Mouse (Mus musculus): ENCODE results near the gene Hecw2. TPM values are rescaled to one million over a fixed set of nuclear protein-coding genes. Genes with fewer than 3 reads are reported as not detected.

The Hecw2 gene
- total RNA-seq, 2 experiments from 2014 or later: not detected

DNA sequence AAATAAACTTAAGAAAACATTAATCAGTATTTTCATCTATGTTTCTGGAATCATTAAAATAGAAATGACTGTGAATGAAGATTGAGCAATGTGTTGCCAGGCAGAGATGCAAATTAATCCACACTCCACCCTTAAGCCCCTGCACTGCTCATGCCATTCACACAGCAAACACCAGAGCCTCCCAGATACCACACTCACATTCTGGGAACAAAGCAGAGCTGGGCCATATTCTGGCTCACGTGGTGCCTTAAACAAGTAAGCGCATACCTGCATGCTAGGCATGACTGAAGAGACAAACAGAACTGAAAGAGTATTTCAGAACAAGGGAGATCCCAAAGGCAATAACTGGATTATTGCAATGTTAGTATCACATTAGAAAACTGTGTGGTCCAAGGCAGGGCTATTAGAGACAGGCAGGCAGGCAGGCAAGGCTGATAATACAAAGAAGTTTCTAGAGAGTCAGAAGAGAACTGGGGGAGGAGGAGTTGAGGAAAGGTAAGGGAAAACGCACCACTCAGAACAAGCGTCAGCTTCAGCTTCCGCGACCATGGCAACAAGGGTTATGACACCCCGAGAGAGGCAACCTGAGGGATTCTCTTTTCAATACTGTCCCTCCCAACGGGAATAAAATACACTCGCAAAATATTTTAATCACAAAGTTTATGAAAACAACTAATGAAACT, 75.2 kb downstream of the Hecw2 start:
- ATAC-seq (replicated peaks; ENCODE audit: low FRiP score, low TSS enrichment, poor library complexity, severe bottlenecking): no peak

DNA sequence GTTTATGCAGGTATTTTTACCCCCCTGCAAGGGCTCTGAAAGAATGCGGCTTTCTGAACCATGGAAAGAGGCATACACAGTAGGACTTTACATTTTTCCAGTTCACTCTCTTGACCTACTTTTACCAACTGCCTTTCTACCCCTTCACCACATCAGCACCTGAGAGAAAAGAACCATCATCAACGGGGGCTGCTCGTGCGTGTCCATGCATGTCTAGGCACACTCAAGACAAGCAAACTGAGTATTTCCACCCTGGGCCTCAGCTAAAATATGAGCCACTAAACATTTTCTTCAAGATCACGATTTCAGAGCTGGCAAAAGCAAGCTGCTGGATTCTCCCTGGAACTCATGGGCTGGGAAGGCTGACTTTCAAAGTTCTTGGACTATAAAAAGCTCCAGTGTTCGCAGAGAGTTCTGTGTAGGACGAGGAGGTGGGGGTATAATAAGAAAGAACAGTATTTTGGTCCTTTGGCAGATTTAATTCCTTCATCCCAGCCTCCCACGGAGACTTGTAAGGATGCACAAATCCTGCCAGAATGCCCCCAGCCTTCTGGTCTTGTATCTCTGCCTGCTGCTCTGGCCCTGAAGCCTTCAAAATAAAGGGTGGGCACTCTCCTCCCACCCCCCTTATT, 76.5 kb downstream of the Hecw2 start:
- no peak for ATAC-seq (replicated peaks; ENCODE audit: low FRiP score, low TSS enrichment, poor library complexity, severe bottlenecking)

DNA sequence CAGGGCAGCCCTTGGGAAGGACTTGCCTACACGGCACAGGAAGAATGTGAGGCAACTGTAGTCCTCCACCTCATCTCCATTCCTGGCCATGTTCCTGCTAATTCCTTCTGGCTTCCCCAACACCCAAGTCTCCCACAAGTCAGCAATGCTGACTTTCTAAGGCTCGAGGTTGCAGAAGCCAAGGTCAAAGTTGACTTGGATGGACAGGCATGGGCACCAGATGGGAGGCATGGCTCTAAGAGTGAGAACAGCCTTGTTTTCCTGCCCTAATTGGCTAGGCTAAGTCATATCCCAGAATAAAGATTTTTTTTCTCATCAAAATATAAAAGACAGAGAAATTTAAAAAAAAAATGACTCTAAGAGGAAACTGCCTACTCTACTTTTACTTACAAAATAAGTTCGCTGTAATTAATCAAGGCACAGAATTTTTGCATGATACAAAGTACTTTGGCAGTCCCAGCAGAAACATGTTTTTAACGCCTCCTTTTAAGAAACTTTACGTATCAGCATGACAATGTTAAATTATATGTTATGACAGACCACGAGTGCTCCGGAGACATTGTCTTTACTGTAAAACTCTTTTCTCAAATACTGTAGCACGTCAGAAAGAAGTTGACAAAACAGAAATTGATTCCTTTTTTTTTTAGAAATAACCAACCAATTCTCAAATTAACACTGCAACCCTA, 83.9 kb downstream of the Hecw2 start:
- no peak for ATAC-seq (replicated peaks; ENCODE audit: low FRiP score, low TSS enrichment, poor library complexity, severe bottlenecking)

DNA sequence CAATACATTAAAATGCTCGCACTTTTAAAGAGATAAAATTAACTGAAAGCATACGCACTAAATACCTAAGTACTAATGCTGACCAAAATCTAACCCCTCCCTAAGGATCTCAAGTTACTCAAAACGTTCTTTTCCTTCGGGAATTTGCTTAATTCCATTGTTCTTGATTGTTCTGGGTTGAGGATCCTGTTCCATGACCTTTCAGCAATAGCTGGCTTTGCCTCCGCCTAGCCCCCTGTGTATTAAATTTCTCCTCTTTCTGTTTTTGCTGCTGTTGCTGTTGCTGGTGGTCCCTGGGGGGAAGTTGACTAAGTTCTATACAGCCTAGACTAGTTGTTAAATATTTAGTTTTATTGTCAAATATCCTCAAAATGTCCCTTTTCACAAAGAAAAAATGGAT, 85.7 kb downstream of the Hecw2 start:
- ATAC-seq (replicated peaks; ENCODE audit: low FRiP score, low TSS enrichment, poor library complexity, severe bottlenecking): no peak

DNA sequence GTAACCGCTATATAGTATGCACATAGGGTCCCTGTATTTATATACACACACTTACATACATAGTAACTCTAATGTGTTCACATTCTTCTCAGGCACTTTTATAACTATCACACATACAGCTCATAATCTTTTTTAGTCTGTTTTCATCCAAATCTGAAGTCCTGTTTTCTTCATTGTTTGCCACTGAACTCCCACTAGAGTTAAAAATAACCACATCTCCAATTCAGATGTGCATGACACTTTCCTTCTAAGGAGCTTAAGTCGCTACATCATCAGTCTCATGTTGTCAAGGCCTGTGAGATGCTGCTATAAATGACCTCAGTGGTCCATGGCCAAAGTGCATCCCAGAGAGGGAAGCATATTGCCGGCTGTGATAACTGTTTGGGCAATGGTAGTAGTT, 88.2 kb downstream of the Hecw2 start:
- no peak for ATAC-seq (replicated peaks; ENCODE audit: low FRiP score, low TSS enrichment, poor library complexity, severe bottlenecking)

DNA sequence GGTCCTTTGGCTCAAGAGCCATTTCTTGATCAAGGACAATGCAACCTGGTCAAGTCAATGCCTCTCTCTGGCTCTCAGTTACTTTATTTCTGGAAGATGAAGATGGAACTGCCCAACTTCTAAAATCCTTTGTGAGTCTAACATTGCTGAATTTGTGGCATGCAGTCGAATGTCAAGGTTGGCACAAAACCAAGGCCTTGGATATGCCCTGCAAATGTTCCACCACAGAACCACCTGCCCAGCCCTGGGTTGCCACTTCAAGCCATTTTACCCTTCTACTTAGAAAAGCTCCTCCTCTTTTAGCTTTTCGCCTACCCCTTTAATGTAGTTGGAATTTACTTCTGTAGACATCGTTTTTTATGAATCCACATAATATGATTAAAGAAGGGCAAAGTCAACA, 115.3 kb downstream of the Hecw2 start:
- no peak for ATAC-seq (replicated peaks; ENCODE audit: low FRiP score, low TSS enrichment, poor library complexity, severe bottlenecking)

DNA sequence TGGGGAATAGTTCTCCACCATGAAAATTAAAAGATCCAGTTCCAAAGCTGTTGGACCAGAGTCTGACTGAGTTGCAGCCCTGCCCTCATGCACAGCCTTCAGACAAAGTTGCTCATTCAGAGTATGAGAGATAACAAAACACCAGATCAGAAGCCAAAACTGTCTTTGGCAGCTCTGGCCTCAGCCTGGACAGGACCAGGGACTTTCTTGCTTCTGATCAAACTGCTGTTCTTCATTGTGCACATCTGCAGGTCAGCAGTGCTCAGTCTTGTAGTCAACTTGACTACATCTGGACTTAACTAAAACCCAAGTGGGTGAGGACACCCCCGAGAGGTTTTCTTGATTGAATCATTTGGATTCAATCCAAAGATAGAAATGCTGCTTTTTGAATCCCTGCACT, 120.5 kb downstream of the Hecw2 start:
- ATAC-seq (replicated peaks; ENCODE audit: low FRiP score, low TSS enrichment, poor library complexity, severe bottlenecking): no peak

DNA sequence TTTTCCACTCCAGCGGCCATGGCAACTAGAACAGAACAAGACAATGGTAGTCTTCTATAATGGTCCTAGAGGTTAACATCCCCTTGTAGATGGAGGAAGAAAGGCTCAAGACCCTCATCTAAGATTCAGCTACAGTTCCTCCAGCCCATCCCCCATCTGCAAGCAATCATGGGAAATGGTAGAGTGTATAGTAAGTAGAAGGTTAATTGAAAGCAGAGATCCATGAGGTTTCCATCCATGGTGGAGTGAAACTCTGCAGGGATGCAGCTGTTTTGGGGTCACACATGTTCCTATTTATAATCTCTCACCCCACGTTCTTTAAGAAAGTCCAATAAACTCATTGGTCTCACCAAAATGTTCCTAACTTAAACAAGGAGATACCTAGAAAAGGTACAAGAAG, 124.8 kb downstream of the Hecw2 start:
- no peak for ATAC-seq (replicated peaks; ENCODE audit: low FRiP score, low TSS enrichment, poor library complexity, severe bottlenecking)

DNA sequence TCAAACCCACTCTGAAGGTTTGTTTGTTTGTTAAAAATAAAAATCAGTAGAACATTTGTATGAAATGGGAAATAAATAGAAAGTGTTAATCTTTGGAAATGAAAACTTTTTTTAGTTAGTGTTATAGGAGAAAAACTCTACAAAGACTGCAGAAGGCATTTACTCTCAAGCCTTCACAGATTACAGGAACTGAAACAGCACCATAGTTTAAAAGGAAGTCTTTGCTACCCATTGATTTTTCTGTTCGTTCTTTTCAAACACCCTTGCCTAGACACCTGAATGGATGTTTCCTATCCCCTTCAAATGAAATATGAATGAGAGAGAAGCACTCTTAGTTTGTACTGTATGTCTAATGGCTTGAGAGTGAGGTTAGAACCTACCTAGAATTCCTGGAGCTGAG, 126.7 kb downstream of the Hecw2 start:
- ATAC-seq (replicated peaks; ENCODE audit: low FRiP score, low TSS enrichment, poor library complexity, severe bottlenecking): no peak

DNA sequence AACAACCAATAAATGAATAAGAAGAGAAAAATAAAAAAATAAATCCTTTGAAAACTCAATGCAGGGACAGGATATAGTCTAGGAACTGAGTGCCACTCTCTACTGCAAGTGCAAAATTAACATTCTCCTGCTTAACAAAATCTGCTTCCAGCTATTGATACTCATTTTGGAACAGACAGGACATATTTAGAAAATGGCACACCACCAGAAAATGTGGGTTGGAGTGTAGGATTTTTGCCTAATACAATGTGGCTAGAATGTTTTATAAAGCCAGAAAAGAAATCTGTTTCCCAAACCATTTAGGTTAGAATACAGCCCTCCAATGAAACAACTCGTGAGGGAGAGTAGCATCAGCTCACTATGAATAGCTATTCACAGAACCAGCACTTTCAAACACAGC, 129.5 kb downstream of the Hecw2 start:
- ATAC-seq (replicated peaks; ENCODE audit: low FRiP score, low TSS enrichment, poor library complexity, severe bottlenecking): no peak

DNA sequence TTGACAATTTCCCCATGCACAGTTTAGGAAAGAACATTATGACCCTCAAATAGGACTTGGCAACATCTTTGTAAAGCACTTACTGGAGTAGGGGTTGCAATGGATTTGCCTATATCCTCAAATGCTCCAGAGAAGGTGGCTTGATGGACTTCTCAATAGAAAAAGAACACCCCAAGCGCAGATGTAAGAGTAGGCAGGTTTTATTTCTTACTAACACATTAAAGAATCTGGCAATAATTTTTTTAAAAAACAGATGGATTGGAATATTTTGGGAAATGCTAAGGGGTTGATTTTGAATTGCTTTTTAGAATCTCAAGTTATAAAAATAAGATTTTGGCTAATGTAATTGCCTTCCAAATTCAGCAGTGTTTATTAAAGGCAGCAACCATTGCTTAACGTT, 133.9 kb downstream of the Hecw2 start:
- ATAC-seq (replicated peaks; ENCODE audit: low FRiP score, low TSS enrichment, poor library complexity, severe bottlenecking): no peak

DNA sequence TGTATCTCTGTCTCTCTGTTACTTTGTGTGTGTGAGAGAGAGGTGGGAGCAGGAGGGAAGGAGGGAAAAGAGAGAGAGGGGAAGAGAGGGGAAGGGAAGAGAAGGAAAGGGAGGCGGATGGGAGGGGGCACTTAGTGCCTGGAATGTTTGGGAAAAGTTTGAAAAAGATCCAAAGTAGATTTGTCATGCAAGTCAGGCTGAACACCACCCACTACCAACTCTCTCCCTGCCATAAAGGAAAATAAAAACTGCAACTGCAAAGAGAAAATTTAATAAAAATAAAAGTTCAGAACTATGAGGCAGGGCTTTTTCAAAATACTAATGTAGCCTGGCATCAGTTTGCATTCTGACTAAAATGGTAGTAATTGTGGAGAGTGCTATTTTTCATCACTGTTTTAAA, 135.2 kb downstream of the Hecw2 start:
- no peak for ATAC-seq (replicated peaks; ENCODE audit: low FRiP score, low TSS enrichment, poor library complexity, severe bottlenecking)

DNA sequence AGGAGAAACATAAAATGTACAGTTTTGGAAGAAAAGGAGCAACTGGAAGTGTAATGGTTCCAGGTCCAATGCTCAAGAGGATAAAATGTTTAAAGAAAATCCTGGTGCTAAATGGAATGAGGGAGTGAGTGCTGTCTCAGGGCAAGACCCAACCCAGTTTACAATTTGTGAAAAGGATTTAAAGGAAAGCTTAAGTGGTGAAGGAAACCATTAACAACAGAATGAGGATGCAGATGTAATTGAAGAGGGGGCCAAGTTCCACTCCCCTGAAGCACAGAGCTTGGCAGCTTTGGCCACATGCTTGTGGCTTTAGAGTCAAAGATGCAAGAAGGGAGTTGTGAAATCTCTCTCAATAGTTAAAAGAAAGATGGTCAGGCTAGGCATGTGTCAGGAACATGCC, 142.2 kb downstream of the Hecw2 start:
- no peak for ATAC-seq (replicated peaks; ENCODE audit: low FRiP score, low TSS enrichment, poor library complexity, severe bottlenecking)

DNA sequence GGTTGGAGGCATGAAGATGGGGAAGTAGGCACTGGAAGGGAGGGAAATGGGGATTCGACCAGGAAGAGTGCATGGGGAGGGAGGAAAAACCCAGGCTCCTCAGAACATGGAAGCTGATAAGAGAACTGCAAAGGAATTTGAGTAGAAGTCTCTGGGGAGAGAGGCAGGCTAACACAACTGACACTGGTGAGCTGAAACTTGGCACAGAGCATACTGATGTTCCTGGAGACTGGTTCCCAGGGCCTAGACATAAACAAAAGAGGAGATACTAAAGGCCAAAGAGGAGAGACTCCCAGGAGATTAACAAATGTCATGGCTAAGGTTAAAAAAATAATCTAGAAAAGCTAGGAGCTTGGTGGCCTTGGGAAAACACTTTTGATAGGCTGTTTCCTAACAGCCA, 148.0 kb downstream of the Hecw2 start:
- ATAC-seq (replicated peaks; ENCODE audit: low FRiP score, low TSS enrichment, poor library complexity, severe bottlenecking): no peak

DNA sequence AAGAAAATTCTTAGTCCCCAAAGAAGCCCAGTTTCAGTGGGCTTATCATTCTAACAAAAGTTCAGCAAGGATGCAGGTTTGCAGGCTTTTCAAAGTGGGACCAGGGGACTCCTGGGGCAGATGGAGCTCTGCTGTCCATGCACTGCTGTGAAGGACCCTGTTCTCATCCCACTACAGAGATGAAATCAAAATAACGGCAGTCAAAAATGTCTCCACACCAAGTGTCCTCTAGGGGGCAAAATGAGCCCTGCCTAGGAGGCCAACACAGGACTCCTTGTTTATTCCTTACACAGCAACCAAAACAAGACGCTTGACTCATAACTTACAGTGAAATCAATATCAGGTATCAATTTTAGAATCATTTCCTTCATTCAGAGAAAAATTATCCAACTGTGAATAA, 155.9 kb downstream of the Hecw2 start:
- ATAC-seq (replicated peaks; ENCODE audit: low FRiP score, low TSS enrichment, poor library complexity, severe bottlenecking): 0 out of 2 replicates have a peak, but pooled peaks have one; percentile 34

DNA sequence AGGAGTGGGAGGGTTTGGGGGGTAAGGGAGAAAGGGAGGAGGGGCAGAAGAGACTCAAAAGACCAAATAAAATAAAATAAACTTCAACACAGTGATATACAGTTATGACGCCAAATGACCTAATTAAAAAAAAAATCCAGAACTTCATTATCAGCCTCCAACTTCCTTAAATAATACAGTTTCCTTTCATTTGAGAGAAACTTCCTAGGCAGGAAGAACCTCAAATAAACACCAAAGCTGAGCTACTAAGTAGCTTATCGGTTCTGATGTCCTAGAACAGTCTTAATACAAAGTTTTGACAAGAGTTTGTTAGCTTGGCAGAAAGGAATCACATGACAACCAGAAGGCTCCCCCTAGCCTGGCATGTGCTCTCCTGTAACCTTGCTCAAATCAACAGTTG, 177.3 kb downstream of the Hecw2 start:
- ATAC-seq (replicated peaks; ENCODE audit: low FRiP score, low TSS enrichment, poor library complexity, severe bottlenecking): no peak

DNA sequence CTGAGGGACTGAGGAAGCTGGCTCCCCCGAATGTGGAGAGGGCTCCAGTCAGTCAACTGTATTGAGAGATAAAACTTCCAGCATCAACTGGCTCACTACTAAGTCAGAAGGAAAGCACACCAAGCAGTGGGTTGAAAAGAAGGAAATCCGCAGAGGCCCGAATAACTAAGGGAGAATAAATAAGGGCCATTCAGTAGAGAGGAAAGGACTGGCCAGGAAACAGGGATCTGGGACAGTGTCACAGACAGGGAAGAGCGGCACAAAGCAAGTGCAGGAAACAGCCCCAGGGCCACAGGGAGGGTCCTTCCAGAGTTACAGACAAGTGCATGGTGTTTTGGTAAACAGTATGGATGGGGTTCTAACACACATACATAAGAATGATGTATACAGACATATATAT, 179.2 kb downstream of the Hecw2 start:
- no peak for ATAC-seq (replicated peaks; ENCODE audit: low FRiP score, low TSS enrichment, poor library complexity, severe bottlenecking)

DNA sequence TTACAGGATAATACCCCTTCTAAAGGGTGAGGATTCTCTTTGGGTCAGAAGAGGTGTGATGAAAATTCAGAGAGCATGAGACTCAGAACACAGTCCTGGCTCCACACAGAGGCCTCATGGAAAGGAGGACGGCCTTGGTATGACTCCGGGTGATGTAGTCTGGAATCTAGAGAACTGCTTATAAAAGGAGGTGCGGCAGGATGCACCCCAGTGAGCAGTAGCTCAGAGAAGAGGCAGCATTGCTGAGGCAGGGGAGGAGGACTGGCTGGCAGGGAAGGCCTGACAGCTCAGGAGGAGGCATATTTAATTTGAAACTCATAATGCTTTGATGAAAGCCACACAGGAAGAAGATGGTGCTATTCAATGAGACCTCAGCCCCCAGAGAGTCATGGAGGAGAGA, 182.6 kb downstream of the Hecw2 start:
- ATAC-seq (replicated peaks; ENCODE audit: low FRiP score, low TSS enrichment, poor library complexity, severe bottlenecking): no peak

DNA sequence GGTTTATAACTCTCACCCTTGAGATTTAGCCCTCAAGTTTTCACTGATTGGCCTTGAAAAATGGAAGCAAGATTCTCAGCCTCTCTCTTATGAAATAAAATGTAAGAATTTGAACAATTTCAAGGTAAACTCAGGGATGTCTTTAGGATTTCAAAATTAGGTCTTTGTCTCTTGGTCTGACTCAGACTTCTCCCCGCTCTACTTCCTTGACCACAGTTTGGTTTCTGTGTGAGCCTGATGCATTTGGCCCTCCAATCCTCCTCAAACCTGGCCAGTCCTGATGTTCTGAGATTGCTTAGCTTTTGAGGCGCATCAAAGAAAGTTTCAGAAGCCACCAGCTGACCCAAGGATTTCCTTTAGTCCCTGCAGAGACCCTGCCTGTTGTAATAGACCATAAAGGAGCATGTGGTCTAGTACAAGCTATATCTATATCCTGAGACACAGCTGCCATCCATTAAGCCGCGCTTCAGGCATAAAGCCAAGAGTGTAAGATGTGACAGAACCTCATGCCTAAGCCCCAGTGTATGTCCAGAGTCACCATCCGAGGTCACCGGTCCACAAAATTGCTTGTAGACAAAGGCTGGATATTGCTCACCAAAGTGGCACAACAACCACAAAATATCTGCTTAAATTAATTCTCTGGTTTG, 185.4 kb downstream of the Hecw2 start:
- no peak for ATAC-seq (replicated peaks; ENCODE audit: low FRiP score, low TSS enrichment, poor library complexity, severe bottlenecking)

DNA sequence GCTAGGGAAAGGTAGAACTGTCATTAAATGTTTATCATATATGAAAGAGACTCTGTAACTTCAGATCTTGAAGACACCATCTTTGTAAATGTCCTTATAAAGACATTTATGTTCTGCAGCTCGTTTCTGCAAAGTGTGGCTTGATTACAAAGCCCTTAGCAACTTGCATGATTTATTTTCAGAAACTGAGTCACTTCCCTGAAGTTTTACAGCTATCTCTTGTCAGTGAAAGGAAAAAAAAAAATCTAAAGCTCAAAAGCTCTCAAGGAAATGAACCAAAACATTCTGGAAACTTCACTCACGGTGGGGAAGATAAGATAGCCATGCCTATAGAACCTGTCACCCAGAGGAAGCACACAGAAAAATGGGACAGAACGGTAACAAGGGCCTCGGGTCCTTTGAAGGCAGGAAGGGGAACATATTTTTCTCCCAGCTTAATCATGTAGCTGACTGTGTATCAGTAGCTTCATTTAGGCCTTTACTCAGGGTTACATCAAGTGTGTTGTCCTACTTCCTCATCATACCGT, 189.0 kb downstream of the Hecw2 start:
- ATAC-seq (replicated peaks; ENCODE audit: low FRiP score, low TSS enrichment, poor library complexity, severe bottlenecking): no peak

Measured in megakaryocyte-erythroid progenitor cell, adult 5-6 weeks (primary cell).